Mouse (Mus musculus) ES-Bruce4 (cell line): ENCODE data around the gene 4930451I11Rik. TPM values are rescaled to one million over a fixed set of nuclear protein-coding genes. Genes with fewer than 3 reads are reported as not detected.

Experiments used
- H3K27ac ChIP-seq: 2 replicates; pipeline ENCODE4 v1.5.1; 2012; ENCODE audit warnings: low read length, inconsistent platforms; ENCODE audit not compliant: insufficient read depth
- H3K27me3 ChIP-seq: 2 replicates; pipeline ENCODE4 v1.6.1; 2012; ENCODE audit warnings: mild to moderate bottlenecking, low read length, inconsistent platforms; ENCODE audit not compliant: control insufficient read depth, poor library complexity, insufficient read depth, severe bottlenecking
- H3K36me3 ChIP-seq: 2 replicates; pipeline ENCODE4 v1.6.1; 2012; ENCODE audit warnings: inconsistent platforms, mild to moderate bottlenecking, low read length, moderate library complexity; ENCODE audit not compliant: control insufficient read depth, poor library complexity, insufficient read depth, severe bottlenecking
- H3K4me1 ChIP-seq: one replicate; pipeline ENCODE4 v1.8.1; 2011; ENCODE audit warnings: low read length; ENCODE audit not compliant: control insufficient read depth, insufficient read depth
- H3K4me3 ChIP-seq: 2 replicates; pipeline ENCODE4 v1.5.1; 2011; ENCODE audit warnings: low read depth, mild to moderate bottlenecking, low read length
- H3K9ac ChIP-seq: 2 replicates; pipeline ENCODE4 v1.6.1; 2012; ENCODE audit warnings: low read depth, mild to moderate bottlenecking, inconsistent platforms; ENCODE audit not compliant: poor library complexity, severe bottlenecking
- H3K9me3 ChIP-seq: replicated peaks from 2 replicates; pipeline ENCODE4 v1.6.1; 2012; ENCODE audit warnings: mild to moderate bottlenecking, low read length, inconsistent platforms; ENCODE audit not compliant: control insufficient read depth, poor library complexity, insufficient read depth, severe bottlenecking
- CTCF ChIP-seq: IDR thresholded peaks from one replicate; pipeline ENCODE4 v1.8.1; 2011; ENCODE audit warnings: low read depth, low read length
- EP300 ChIP-seq: IDR thresholded peaks from 2 replicates; pipeline ENCODE4 v1.6.1; 2011; ENCODE audit warnings: low read depth, low read length; ENCODE audit not compliant: insufficient read depth
- POLR2A ChIP-seq: IDR thresholded peaks from one replicate; pipeline ENCODE4 v1.8.1; 2011; ENCODE audit warnings: low read length; ENCODE audit not compliant: insufficient read depth
- polyA plus RNA-seq: library from polyadenylated mRNA; stranded (reverse); fragments of >200 nt; gene quantifications from 2 replicates; pipeline ENCODE4 v1.2.4, GENCODE M21; 2011; ENCODE audit warnings: low read depth; ENCODE audit not compliant: missing spikeins, insufficient read depth, insufficient read length

4930451I11Rik gene
- polyA plus RNA-seq, 1 experiment, result not detected

DNA sequence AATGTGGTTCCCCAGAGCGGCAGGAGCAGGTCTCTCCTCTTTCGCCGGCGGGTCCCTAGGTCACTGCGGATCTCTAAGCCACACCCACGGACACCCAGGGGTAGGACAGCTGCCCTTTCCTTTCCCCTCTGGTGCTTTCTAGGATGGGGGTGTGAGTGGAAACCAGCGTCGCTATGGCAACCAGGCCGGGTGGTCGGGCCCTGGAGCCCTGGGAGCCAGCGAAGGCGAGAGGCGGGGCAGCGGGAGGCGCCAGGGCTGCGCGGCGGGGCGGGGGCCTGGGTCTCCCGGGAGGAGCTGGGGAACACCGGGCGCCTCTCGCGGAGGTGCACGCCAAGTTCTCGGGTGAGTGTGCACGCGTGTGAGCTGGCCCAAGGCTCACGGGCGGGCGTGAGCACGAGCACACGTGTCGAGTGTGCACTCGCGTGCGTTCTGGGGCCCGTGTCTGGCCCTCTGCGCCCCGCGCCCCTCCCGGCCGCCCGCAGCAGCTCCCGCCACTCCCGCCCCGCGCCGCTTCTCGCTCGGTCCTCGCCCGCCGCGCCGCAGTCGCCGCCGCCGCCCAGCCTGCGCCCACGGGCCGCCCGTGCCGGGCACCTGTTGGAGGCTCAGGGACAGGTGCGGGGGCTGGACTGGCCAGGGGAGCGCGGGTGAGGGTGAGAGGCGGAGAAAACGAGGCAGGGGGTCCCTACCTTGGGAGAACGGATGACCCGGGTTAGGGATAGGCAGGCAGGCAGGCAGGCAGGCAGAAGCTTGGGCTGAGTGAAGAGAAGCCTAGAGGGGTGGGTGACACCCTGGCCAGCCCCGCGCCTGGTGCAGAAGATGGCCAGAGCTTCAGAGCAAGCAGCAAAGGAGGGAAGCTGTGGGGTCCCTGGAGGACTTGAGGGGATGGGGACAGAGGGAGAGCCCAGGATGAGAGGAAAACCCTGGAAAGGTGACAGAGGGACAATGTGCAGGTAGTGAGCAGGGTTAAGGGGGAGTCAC, 16.3 kb upstream of the 4930451I11Rik start:
- peaks cover 8% of the 10 kb centered on the region; the same call in 1 of the 2 replicates for H3K36me3 ChIP-seq
- no peaks in the 10 kb centered on the region for H3K9me3 ChIP-seq
- H3K27me3 ChIP-seq, result 0 out of 2 replicates have a peak, but pooled peaks cover 2% of the 10 kb centered on the region
- peak overlapping the region; percentile 87 for H3K4me3 ChIP-seq
- H3K9ac ChIP-seq, result peak overlapping the region; percentile 79
- H3K4me1 ChIP-seq, result no peaks in the 10 kb centered on the region
- TF ChIP-seq EP300, result no peak
- H3K27ac ChIP-seq, result no peak overlapping the region

DNA sequence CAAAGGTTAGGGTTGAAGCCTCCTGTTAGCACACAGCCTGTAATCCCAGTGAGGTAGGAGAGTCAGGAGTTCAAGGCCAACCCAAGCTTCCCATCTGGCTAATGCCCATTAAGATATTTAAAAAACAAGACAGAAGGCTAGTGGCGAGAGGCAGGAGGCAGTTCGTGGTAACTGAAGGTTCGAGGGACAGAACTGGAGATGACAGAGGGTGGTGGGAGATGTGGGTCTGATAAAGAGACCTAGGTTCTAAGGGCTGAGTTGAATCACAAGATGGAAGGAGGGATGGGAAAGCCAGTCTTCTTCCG, 15.6 kb upstream of the 4930451I11Rik start, which contains the start of gene Doc2a:
Gene Doc2a (plus strand): TSS at position 301 of the 305 bp plus-strand sequence.
- H3K36me3 ChIP-seq, result peaks cover 3% of the 10 kb centered on the region; the same call in 1 of the 2 replicates
- no peaks in the 10 kb centered on the region for H3K4me1 ChIP-seq
- no peak for TF ChIP-seq CTCF
- no peak for TF ChIP-seq EP300
- H3K27me3 ChIP-seq, result 0 out of 2 replicates have a peak, but pooled peaks cover 2% of the 10 kb centered on the region
- no peaks in the 10 kb centered on the region for H3K9me3 ChIP-seq
- peak within 1 kb of the TSS; percentile 79 for H3K9ac ChIP-seq
- no peak within 1 kb of the TSS for H3K27ac ChIP-seq
- peak within 1 kb of the TSS; percentile 87 for H3K4me3 ChIP-seq

- Histone ChIP-seq H3K36me3 (no peaks in the 10 kb centered on the region), H3K27ac (no peak overlapping the region), H3K4me1 (no peaks in the 10 kb centered on the region), H3K9me3 (no peaks in the 10 kb centered on the region), H3K4me3 (no peak overlapping the region), H3K9ac (no peak overlapping the region), H3K27me3 (0 out of 2 replicates have a peak, but pooled peaks cover 2% of the 10 kb centered on the region)
- TF ChIP-seq CTCF (no peak), EP300 (no peak), POLR2A (no peak)
These were observed 14.1 kb upstream of the 4930451I11Rik start for GRCm38 (mm10) chr7:126845516-126845915.

DNA sequence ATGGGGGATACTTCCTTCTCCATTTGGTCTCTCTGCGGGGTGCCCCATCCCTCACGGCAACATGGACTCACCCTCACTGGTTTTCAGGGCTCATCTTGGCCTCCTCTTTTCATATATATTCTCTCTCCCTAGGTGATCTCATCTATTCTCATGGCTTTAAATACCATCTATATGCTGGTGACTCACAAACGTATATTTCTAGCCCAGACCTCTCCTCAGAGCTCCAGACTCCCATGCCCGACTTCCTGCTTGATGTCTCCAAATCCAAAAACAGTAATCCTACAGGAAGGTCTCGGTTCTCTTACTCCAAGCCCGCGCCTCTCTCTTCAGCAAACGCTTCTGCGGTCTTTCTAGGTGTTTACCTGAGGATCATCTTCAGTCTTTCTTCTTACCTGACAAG, 11.8 kb upstream of the 4930451I11Rik start:
- H3K9me3 ChIP-seq, result no peaks in the 10 kb centered on the region
- H3K4me3 ChIP-seq, result no peak overlapping the region
- H3K36me3 ChIP-seq, result no peaks in the 10 kb centered on the region
- no peak overlapping the region for H3K9ac ChIP-seq
- TF ChIP-seq CTCF (no peak), EP300 (no peak), POLR2A (no peak)
- H3K27me3 ChIP-seq, result peaks cover 2% of the 10 kb centered on the region; the same call in 1 of the 2 replicates
- H3K27ac ChIP-seq, result no peak overlapping the region
- H3K4me1 ChIP-seq, result no peaks in the 10 kb centered on the region

GRCm38 (mm10) chr7:126833294-126833693, 1.9 kb upstream of the 4930451I11Rik start:
- Histone ChIP-seq H3K27ac (no peak overlapping the region), H3K4me1 (peaks cover 3% of the 10 kb centered on the region), H3K4me3 (no peak overlapping the region), H3K9me3 (no peaks in the 10 kb centered on the region), H3K9ac (no peak overlapping the region), H3K27me3 (no peaks in the 10 kb centered on the region), H3K36me3 (no peaks in the 10 kb centered on the region)
- TF ChIP-seq EP300 (no peak), POLR2A (no peak), CTCF (no peak)

- no peaks in the 10 kb centered on the region for H3K36me3 ChIP-seq
- peak overlapping the region; percentile 69 for H3K4me3 ChIP-seq
- no peaks in the 10 kb centered on the region for H3K27me3 ChIP-seq
- no peak overlapping the region for H3K9ac ChIP-seq
- peaks cover 3% of the 10 kb centered on the region for H3K4me1 ChIP-seq
- H3K27ac ChIP-seq, result no peak overlapping the region
- H3K9me3 ChIP-seq, result no peaks in the 10 kb centered on the region
- TF ChIP-seq POLR2A (no peak), CTCF (peak; percentile 90)
These were observed 678 bp upstream of the 4930451I11Rik start for GRCm38 (mm10) chr7:126832036-126832598.
